Mouse (Mus musculus) common myeloid progenitor, adult 5-6 weeks (primary cell): ENCODE measurements around the gene Zfp462. TPM values are rescaled to one million over a fixed set of nuclear protein-coding genes. Genes with fewer than 3 reads are reported as not detected.
A peak's percentile ranks its signal among the peaks of the same experiment; 100 is the strongest.

Source experiments
- ATAC-seq: replicated peaks from 2 replicates; pipeline ENCODE4 v1.8.0; 2016; ENCODE audit warnings: low read depth, mild to moderate bottlenecking, moderate TSS enrichment, inconsistent platforms; ENCODE audit not compliant: poor library complexity, severe bottlenecking
- total RNA-seq: library from RNA; stranded (forward); fragments of 200-1000, 187-1606 nt; gene quantifications from 2 replicates; pipeline ENCODE4 v1.2.3, GENCODE M21; 2017

Gene Zfp462
- total RNA-seq, 1 experiment from 2014 or later, result 0.96 TPM

GRCm38 (mm10) chr4:54949561-54949940 is 4.7 kb downstream of the Zfp462 start:
- no peak for ATAC-seq

- ATAC-seq, result no peak
These were observed 5.3 kb downstream of the Zfp462 start for GRCm38 (mm10) chr4:54950136-54950535.

- ATAC-seq, result no peak
These were observed 6.0 kb downstream of the Zfp462 start for GRCm38 (mm10) chr4:54950866-54951265.

GRCm38 (mm10) chr4:54953657-54954395 is 9.0 kb downstream of the Zfp462 start:
- no peak for ATAC-seq

GRCm38 (mm10) chr4:54954455-54954854 is 9.6 kb downstream of the Zfp462 start:
- no peak for ATAC-seq

- ATAC-seq, result no peak
These were observed 15.9 kb downstream of the Zfp462 start for GRCm38 (mm10) chr4:54960776-54961175.

GRCm38 (mm10) chr4:54962141-54962540 is 17.3 kb downstream of the Zfp462 start:
- ATAC-seq, result no peak

GRCm38 (mm10) chr4:54963551-54963950 is 18.7 kb downstream of the Zfp462 start:
- no peak for ATAC-seq

- ATAC-seq, result no peak
These were observed 20.4 kb downstream of the Zfp462 start for GRCm38 (mm10) chr4:54965169-54965695.

GRCm38 (mm10) chr4:54966161-54966806 is 21.4 kb downstream of the Zfp462 start:
- peak; percentile 98 for ATAC-seq

- ATAC-seq, result no peak
These were observed 22.3 kb downstream of the Zfp462 start for GRCm38 (mm10) chr4:54967166-54967565.

- ATAC-seq, result no peak
These were observed 22.9 kb downstream of the Zfp462 start for GRCm38 (mm10) chr4:54967721-54968120.

GRCm38 (mm10) chr4:54969671-54970295 is 24.9 kb downstream of the Zfp462 start:
- ATAC-seq, result no peak

GRCm38 (mm10) chr4:54971386-54971785 is 26.5 kb downstream of the Zfp462 start:
- ATAC-seq, result no peak

- no peak for ATAC-seq
These were observed 27.2 kb downstream of the Zfp462 start for GRCm38 (mm10) chr4:54972096-54972495.

- ATAC-seq, result no peak
These were observed 28.1 kb downstream of the Zfp462 start for GRCm38 (mm10) chr4:54972827-54973560.

GRCm38 (mm10) chr4:54979771-54980472 is 35.1 kb downstream of the Zfp462 start:
- ATAC-seq, result peak; percentile 71

GRCm38 (mm10) chr4:54984502-54984901 is 39.7 kb downstream of the Zfp462 start:
- ATAC-seq, result no peak

GRCm38 (mm10) chr4:54986671-54987070 is 41.8 kb downstream of the Zfp462 start:
- ATAC-seq, result no peak

GRCm38 (mm10) chr4:54987256-54987655 is 42.4 kb downstream of the Zfp462 start:
- no peak for ATAC-seq
